ENCODE assay signal across 4 mouse cellular contexts in genomic region chrX:153025709-153026108, GRCm38 (mm10). TPM values are rescaled to one million over a fixed set of nuclear protein-coding genes. Genes with fewer than 3 reads are reported as not detected.
"Had no signal": no experiment of that assay in that cellular context is flagged by ENCODE, and none has a peak within 500 bp of the region (broad histone marks: within the 10 kb centered on the region; RNA-seq: fewer than 3 reads in every experiment).

No protein-coding gene starts in this region.

RNA-seq across cellular contexts. Expression of gene Usp51, which starts 19.4 kb away (rescaled TPM):
- total RNA-seq: heart, postnatal 14 days; heart, postnatal 25 days; heart, postnatal 36 days; hematopoietic stem cell, adult 5-6 weeks had no signal
